Comparison of ENCODE assay signal across 18 mouse cellular contexts in genomic region chr13:20205746-20206145, GRCm38 (mm10).
"Had no signal": no experiment of that assay in that cellular context is flagged by ENCODE, and none has a peak within 500 bp of the region (broad histone marks: within the 10 kb centered on the region; RNA-seq: fewer than 3 reads in every experiment).

No protein-coding gene starts in this region.

- H3K27ac ChIP-seq: limb, embryonic 12.5 days; limb, embryonic 15.5 days; liver, embryonic 14.5 days; midbrain, embryonic 12.5 days; midbrain, embryonic 15.5 days; neural tube, embryonic 12.5 days; neural tube, embryonic 15.5 days; stomach, embryonic 15.5 days had no signal

- H3K9me3 ChIP-seq: limb, embryonic 12.5 days; limb, embryonic 15.5 days; midbrain, embryonic 12.5 days; midbrain, embryonic 15.5 days; neural tube, embryonic 12.5 days; neural tube, embryonic 15.5 days; stomach, embryonic 15.5 days had no signal

- H3K4me2 ChIP-seq: limb, embryonic 12.5 days; limb, embryonic 15.5 days; liver, embryonic 11.5 days; midbrain, embryonic 12.5 days; midbrain, embryonic 15.5 days; neural tube, embryonic 12.5 days; neural tube, embryonic 15.5 days; stomach, embryonic 15.5 days had no signal

- DNase-seq: kidney, adult 18-20 months; kidney, adult 9 months; kidney, postnatal 14 days; kidney, postnatal 4 days; left cerebral cortex, postnatal 4 days; liver, postnatal 0 days; spleen, adult 18-20 months; thymus, postnatal 25 days had no signal

- ATAC-seq: intestine, embryonic 16.5 days; liver, postnatal 0 days; midbrain, embryonic 15.5 days had no signal

- H3K36me3 ChIP-seq: limb, embryonic 12.5 days; limb, embryonic 15.5 days; midbrain, embryonic 12.5 days; midbrain, embryonic 15.5 days; neural tube, embryonic 12.5 days; neural tube, embryonic 15.5 days; stomach, embryonic 15.5 days had no signal

- H3K9ac ChIP-seq: limb, embryonic 12.5 days; limb, embryonic 15.5 days; liver, embryonic 14.5 days; liver, postnatal 0 days; midbrain, embryonic 12.5 days; midbrain, embryonic 15.5 days; neural tube, embryonic 12.5 days; neural tube, embryonic 15.5 days; stomach, embryonic 15.5 days had no signal

- H3K27me3 ChIP-seq: limb, embryonic 12.5 days; limb, embryonic 15.5 days; midbrain, embryonic 12.5 days; midbrain, embryonic 15.5 days; neural tube, embryonic 12.5 days; neural tube, embryonic 15.5 days; stomach, embryonic 15.5 days had no signal

- H3K4me3 ChIP-seq: limb, embryonic 12.5 days; limb, embryonic 15.5 days; midbrain, embryonic 12.5 days; midbrain, embryonic 15.5 days; neural tube, embryonic 12.5 days; neural tube, embryonic 15.5 days; stomach, embryonic 15.5 days had no signal

- H3K4me1 ChIP-seq: limb, embryonic 12.5 days; limb, embryonic 15.5 days; midbrain, embryonic 12.5 days; midbrain, embryonic 15.5 days; neural tube, embryonic 12.5 days; neural tube, embryonic 15.5 days; stomach, embryonic 15.5 days had no signal
